Mouse (Mus musculus): ENCODE measurements around the gene Sco2.

DNA sequence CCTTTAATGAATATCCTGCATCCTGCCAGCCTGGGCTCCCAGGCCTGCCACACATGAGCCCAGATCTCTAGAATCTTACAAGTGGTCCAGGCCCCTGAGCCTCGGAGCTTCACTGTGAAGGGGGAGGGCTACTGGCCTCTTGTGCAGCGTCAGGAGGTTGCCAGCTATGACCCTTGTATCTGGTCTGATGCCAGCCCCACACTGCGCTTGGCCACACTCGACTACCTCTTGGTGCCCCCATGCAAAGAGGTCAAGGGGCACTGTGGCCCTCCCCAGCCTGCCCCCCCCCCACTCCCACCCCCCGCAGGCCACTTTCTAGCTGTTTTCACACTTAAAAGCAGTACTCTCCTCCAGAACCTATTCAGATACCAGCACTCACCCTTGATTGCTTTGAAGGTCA is 47.2 kb downstream of the Sco2 start:
- TF ChIP-seq MAFK (IDR thresholded peaks at IDR 0.05; ENCODE audit: insufficient read depth, low read depth, low read length) (no peak), HCFC1 (IDR thresholded peaks at IDR 0.05; ENCODE audit: borderline replicate concordance, insufficient read depth, low read length) (no peak), ZNF384 (IDR thresholded peaks at IDR 0.05; ENCODE audit: low read depth, low read length) (no peak)

Measured in ES-E14 (cell line).